Mouse (Mus musculus): Measurements from ENCODE around the gene Cntrob. TPM values are rescaled to one million over a fixed set of nuclear protein-coding genes. Genes with fewer than 3 reads are reported as not detected.
A peak's percentile ranks its signal among the peaks of the same experiment; 100 is the strongest.

Gene Cntrob
- polyA plus RNA-seq, 1 experiment from 2014 or later, result 27.8 TPM

DNA sequence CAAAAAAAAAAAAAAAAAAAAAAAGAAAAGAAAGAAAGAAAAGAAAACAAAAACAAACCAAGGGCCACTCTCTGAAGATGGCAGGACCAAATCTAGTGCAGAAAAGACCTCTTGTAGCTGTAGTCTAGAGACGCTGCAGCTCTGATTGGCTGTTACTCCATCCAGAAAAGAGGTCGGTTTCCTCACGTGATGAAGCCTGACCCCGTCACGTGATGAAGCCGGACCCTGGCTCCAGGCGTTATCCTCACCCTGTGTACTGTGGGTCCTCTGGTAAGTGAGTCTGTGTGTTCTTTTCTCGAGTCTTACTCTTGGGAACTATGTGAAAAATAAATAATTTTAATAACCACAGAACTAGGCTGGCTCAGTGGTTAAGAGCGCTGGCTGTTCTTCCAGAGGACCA is 58.2 kb downstream of the Cntrob start:
- H3K27me3 ChIP-seq, result peaks cover 5% of the 10 kb centered on the region
- no peaks in the 10 kb centered on the region for H3K9me3 ChIP-seq (replicated peaks)
- no peak overlapping the region for H3K27ac ChIP-seq (replicated peaks)
- H3K4me2 ChIP-seq (replicated peaks), result no peak overlapping the region
- no peaks in the 10 kb centered on the region; the same call in 1 of the 2 replicates for H3K4me1 ChIP-seq
- no peak overlapping the region for H3K9ac ChIP-seq
- H3K4me3 ChIP-seq (replicated peaks), result no peak overlapping the region
- WGBS, result 62% methylated on average over 9 of the region's 9 CpGs
- no peaks in the 10 kb centered on the region for H3K36me3 ChIP-seq
- ATAC-seq (ENCODE audit: insufficient number of reproducible peaks, low FRiP score, low TSS enrichment, low read depth), result no peak

DNA sequence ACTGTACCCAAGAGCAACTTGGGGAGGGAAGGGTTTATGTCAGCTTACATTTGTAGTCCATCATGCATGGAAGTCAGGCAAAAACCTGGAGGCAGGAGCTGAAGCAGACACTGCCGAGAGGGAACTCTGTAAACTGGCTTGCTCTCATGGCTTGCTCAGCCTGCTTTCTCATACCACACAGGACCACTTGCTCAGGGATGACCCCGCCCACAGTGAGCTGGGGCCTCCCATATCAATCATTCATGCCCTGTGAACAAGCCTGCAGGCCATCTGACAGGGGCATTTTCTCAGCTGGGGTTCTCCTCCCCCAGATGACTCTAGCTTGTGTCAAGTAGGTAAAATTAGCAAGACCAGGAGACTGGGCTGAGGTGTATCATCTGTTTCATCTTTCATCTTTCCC is 59.3 kb downstream of the Cntrob start:
- Histone ChIP-seq H3K9me3 (replicated peaks) (no peaks in the 10 kb centered on the region), H3K4me2 (replicated peaks) (no peak overlapping the region)
- WGBS, result 57% methylated on average over 2 of the region's 2 CpGs

DNA sequence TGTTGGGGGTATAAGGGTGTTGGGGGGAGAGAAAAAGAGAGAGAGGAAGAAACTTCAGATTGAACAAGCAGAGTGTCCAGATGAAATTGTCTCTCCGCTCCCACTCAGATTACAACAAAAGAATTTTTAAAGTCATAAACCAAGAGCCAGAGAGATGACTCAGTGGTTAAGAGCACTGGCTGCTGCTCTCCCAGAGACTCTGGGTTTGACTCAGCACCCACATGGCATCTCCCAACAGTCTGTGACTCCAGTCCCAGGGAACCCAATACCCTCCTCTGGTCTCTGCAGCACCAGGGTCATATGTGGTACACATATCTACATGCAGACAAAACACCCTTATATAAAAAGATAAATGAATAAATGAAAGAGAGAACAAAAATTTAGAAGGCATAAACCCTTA is 63.5 kb downstream of the Cntrob start:
- 87% methylated on average over 1 of the region's 1 CpGs for whole genome bisulfite sequencing
- H3K9ac ChIP-seq, result no peak overlapping the region
- no peaks in the 10 kb centered on the region for H3K9me3 ChIP-seq (replicated peaks)
- no peak for ATAC-seq (ENCODE audit: insufficient number of reproducible peaks, low FRiP score, low TSS enrichment, low read depth)
- H3K27ac ChIP-seq (replicated peaks), result no peak overlapping the region
- H3K27me3 ChIP-seq, result no peaks in the 10 kb centered on the region
- H3K36me3 ChIP-seq, result no peaks in the 10 kb centered on the region
- H3K4me1 ChIP-seq, result peaks cover 14% of the 10 kb centered on the region
- no peak overlapping the region for H3K4me3 ChIP-seq (replicated peaks)
- no peak overlapping the region for H3K4me2 ChIP-seq (replicated peaks)

More for the DNA sequence above, 59.3 kb downstream of the Cntrob start:
- Histone ChIP-seq H3K4me3 (replicated peaks) (no peak overlapping the region), H3K27me3 (no peaks in the 10 kb centered on the region; the same call in 1 of the 2 replicates), H3K27ac (replicated peaks) (no peak overlapping the region), H3K4me1 (no peaks in the 10 kb centered on the region; the same call in 1 of the 2 replicates), H3K36me3 (no peaks in the 10 kb centered on the region), H3K9ac (no peak overlapping the region)
- ATAC-seq (ENCODE audit: insufficient number of reproducible peaks, low FRiP score, low TSS enrichment, low read depth), result no peak

DNA sequence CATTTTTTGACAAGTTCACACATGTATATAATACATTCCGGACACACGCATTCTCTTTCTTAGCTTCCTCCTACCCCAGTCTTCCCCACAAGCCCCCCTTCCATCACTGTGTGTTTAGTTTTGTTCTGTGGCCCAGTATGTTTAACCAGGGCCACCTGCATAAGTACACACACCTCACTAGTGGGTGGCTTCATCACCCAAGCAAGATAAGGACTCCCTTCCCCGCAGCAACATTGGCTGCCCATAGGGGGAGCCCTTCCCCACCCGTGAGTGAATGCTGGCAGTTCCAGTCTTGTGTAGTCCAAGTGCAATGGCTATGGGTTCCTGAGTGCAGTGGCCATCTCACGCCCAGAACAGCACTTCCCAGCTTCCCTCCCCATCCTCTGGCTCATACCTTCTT is 65.3 kb downstream of the Cntrob start:
- H3K4me3 ChIP-seq (replicated peaks), result no peak overlapping the region
- WGBS, result 54% methylated on average over 5 of the region's 5 CpGs
- no peak overlapping the region for H3K9ac ChIP-seq
- peaks cover 14% of the 10 kb centered on the region for H3K4me1 ChIP-seq
- no peaks in the 10 kb centered on the region for H3K27me3 ChIP-seq
- peak overlapping the region; percentile 63; the same call in 1 of the 2 replicates for H3K27ac ChIP-seq (replicated peaks)
- H3K4me2 ChIP-seq (replicated peaks), result no peak overlapping the region
- ATAC-seq (ENCODE audit: insufficient number of reproducible peaks, low FRiP score, low TSS enrichment, low read depth), result no peak
- H3K36me3 ChIP-seq, result no peaks in the 10 kb centered on the region
- H3K9me3 ChIP-seq (replicated peaks), result no peaks in the 10 kb centered on the region

DNA sequence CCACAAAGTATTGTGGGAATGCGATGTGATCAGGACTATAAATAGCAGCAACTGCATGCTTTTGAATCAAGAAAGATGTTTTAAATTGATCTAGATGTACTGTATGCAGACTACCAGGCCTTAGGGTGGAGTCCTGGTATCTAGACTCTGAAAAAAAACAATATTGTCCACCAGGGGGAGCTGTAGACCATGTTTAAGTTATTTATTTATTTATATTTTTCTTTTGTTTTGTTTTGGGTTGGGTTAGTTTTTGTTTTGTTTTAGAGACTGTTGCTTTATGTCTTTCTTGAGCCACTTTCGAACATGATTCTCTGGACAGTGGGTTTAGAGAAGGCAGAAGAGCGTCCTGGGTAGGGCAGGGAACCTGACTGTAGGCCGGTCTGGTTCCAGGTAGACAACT is 65.8 kb downstream of the Cntrob start:
- Histone ChIP-seq H3K36me3 (no peaks in the 10 kb centered on the region), H3K27ac (replicated peaks) (peak overlapping the region; percentile 63), H3K4me1 (peaks cover 18% of the 10 kb centered on the region), H3K9me3 (replicated peaks) (no peaks in the 10 kb centered on the region), H3K4me3 (replicated peaks) (no peak overlapping the region), H3K27me3 (no peaks in the 10 kb centered on the region), H3K9ac (no peak overlapping the region), H3K4me2 (replicated peaks) (no peak overlapping the region)
- no peak for ATAC-seq (ENCODE audit: insufficient number of reproducible peaks, low FRiP score, low TSS enrichment, low read depth)
- WGBS, result 43% methylated on average over 4 of the region's 4 CpGs

DNA sequence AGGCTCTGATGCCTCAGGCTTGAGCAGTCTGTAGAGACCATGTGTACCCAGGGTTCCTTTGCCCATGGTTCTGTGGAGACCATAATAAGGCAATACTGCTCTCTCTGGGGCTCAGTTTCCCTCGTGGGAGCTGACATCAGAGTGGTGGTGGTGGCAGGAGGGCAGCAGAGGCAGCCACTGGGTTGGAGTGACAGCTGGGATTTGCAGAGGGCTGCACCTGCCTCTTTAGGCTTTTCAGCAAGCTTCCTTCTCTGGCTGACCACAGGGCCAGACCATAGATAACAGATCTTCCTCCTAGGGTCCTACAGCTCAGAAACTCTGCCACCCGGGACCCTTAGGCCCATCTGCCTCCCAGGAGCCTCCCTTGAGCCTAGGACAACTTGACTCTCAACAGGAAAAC is 66.5 kb downstream of the Cntrob start:
- Histone ChIP-seq H3K27me3 (no peaks in the 10 kb centered on the region), H3K9me3 (replicated peaks) (no peaks in the 10 kb centered on the region), H3K4me3 (replicated peaks) (no peak overlapping the region), H3K27ac (replicated peaks) (peak overlapping the region; percentile 77), H3K4me1 (peaks cover 21% of the 10 kb centered on the region), H3K9ac (no peak overlapping the region), H3K4me2 (replicated peaks) (no peak overlapping the region), H3K36me3 (no peaks in the 10 kb centered on the region)
- WGBS, result 70% methylated on average over 2 of the region's 2 CpGs
- no peak for ATAC-seq (ENCODE audit: insufficient number of reproducible peaks, low FRiP score, low TSS enrichment, low read depth)

DNA sequence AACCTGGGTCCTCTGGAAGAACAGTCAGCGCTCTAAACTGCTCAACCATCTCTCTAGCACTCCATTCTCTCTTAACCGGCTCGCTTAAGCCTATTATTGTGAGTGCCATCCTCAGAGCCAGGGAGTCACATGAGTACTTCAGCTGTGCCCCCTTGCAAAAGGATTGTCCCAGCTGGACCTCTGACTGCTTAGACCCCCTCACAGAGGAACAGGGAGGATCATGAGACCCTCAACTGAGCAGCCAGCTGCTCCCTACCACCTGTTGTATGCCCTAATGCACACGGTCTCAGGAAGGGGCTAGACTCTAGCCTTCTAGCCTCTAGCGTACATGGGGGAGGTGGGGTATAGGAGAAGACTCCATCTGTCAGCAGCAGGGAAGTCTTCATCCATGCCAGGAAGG is 68.8 kb downstream of the Cntrob start:
- peaks cover 31% of the 10 kb centered on the region for H3K4me1 ChIP-seq
- no peak overlapping the region for H3K4me2 ChIP-seq (replicated peaks)
- no peak overlapping the region for H3K4me3 ChIP-seq (replicated peaks)
- 71% methylated on average over 5 of the region's 5 CpGs for WGBS
- H3K9ac ChIP-seq, result no peak overlapping the region
- H3K27ac ChIP-seq (replicated peaks), result no peak overlapping the region
- ATAC-seq (ENCODE audit: insufficient number of reproducible peaks, low FRiP score, low TSS enrichment, low read depth), result no peak
- no peaks in the 10 kb centered on the region for H3K9me3 ChIP-seq (replicated peaks)
- H3K36me3 ChIP-seq, result no peaks in the 10 kb centered on the region
- no peaks in the 10 kb centered on the region for H3K27me3 ChIP-seq

DNA sequence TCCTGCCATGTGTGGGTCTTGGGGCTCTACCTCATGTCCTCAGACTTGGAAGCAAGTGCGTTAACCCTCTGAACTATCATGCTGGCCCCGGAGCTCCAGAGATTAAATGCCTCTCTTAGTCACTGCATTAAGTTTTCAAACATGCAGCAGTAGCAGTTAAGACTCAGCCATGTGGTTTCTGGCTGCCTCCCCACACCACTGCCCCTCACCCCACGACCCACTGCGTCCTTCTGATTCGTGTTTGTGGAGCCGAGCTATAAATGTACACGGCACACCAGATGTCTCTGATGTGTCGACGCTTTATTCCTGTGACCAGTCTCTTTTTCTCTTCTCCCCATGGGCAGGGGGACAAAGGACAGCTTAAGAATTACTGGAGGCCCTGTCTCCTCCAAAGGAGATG is 70.4 kb downstream of the Cntrob start:
- H3K4me2 ChIP-seq (replicated peaks), result no peak overlapping the region
- ATAC-seq (ENCODE audit: insufficient number of reproducible peaks, low FRiP score, low TSS enrichment, low read depth), result peak; percentile 55; the same call in 1 of the 2 replicates
- H3K4me3 ChIP-seq (replicated peaks), result no peak overlapping the region
- no peak overlapping the region for H3K9ac ChIP-seq
- H3K27me3 ChIP-seq, result no peaks in the 10 kb centered on the region
- peak overlapping the region; percentile 63; the same call in 1 of the 2 replicates for H3K27ac ChIP-seq (replicated peaks)
- H3K9me3 ChIP-seq (replicated peaks), result no peaks in the 10 kb centered on the region
- peaks cover 32% of the 10 kb centered on the region for H3K4me1 ChIP-seq
- H3K36me3 ChIP-seq, result no peaks in the 10 kb centered on the region
- WGBS, result 21% methylated on average over 9 of the region's 9 CpGs

DNA sequence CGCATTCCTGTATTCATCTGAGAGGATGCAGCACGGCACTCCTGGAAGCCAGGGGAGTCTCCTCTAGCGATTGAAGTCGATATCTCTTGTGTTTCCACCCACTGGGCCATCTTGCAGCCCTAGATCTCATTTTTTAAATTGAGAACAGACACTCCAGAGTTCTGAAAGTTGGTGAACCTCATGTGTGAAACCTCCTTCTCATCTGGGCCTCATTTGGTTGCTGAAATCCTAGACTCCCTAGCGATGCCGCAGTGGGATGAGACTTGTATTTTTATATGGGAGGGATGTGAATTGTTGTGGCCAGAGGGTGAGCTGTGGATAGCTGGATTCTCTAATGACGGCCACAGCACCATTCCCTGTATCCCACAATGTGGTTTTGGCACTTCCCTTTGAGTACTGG is 71.6 kb downstream of the Cntrob start:
- H3K36me3 ChIP-seq, result no peaks in the 10 kb centered on the region
- peaks cover 32% of the 10 kb centered on the region for H3K4me1 ChIP-seq
- peak overlapping the region; percentile 77 for H3K27ac ChIP-seq (replicated peaks)
- ATAC-seq (ENCODE audit: insufficient number of reproducible peaks, low FRiP score, low TSS enrichment, low read depth), result no peak
- peak overlapping the region; percentile 15; the same call in 1 of the 2 replicates for H3K4me2 ChIP-seq (replicated peaks)
- no peaks in the 10 kb centered on the region for H3K27me3 ChIP-seq
- no peak overlapping the region for H3K9ac ChIP-seq
- WGBS, result 35% methylated on average over 7 of the region's 7 CpGs
- no peaks in the 10 kb centered on the region for H3K9me3 ChIP-seq (replicated peaks)
- H3K4me3 ChIP-seq (replicated peaks), result no peak overlapping the region

DNA sequence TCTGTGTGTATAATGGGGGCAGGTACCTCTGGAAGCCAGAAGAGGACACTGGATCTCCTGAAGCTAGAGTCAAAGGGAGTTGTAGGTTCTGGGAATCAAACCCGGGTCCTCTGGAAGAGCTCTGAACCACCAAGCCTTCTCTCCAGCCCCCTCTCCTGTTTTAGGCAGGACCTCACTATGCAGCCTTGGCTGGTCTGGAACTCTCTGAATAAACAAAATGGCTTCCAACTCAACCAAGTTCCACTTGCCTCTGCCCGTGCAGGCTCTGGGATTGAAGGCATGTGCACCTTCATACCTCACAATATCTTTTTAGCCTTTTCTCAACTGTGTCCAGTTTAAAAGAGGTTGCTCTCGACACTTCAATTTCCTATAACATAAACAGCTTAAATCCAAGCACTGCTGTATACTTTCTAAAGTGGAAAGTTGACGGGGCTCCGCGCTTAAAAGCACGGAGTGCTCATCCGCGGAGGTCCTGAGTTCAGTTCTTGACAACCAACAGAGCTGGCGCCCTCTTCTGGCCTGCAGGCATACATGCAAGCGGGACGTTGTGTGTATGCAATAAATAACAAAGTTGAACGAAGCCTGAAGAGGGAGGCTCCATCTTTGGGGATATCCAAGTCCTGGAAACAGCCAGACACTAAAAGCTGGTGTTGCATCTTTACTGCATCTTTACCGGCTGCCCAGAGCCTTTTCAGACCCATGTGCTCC is 72.3 kb downstream of the Cntrob start:
- peak overlapping the region; percentile 77 for H3K27ac ChIP-seq (replicated peaks)
- no peak overlapping the region for H3K9ac ChIP-seq
- no peaks in the 10 kb centered on the region for H3K27me3 ChIP-seq
- no peak overlapping the region for H3K4me3 ChIP-seq (replicated peaks)
- WGBS, result 53% methylated on average over 14 of the region's 14 CpGs
- H3K9me3 ChIP-seq (replicated peaks), result no peaks in the 10 kb centered on the region
- no peak for ATAC-seq (ENCODE audit: insufficient number of reproducible peaks, low FRiP score, low TSS enrichment, low read depth)
- peak overlapping the region; percentile 15; the same call in 1 of the 2 replicates for H3K4me2 ChIP-seq (replicated peaks)
- no peaks in the 10 kb centered on the region for H3K36me3 ChIP-seq
- peaks cover 30% of the 10 kb centered on the region for H3K4me1 ChIP-seq

DNA sequence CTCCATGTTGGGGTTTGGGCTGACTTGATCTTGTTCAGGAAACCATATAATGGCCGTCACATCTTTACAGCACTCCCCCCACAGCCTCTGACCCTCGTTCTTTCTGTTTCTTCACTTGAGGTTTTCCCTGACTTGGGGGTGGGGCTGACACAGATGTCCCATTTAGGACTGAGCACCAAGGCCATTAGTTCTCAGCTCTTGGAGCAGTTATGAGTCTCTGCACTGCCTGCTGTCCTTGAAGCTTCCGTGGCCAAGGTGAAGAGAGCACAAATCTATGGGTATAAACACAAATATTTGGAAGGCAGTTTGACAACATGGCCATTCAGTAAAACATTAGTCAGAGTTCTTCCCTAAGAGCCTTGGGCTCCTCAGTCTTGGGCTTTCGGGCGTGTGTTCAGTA is 73.5 kb downstream of the Cntrob start:
- ATAC-seq (ENCODE audit: insufficient number of reproducible peaks, low FRiP score, low TSS enrichment, low read depth), result no peak
- H3K4me3 ChIP-seq (replicated peaks), result no peak overlapping the region
- no peak overlapping the region for H3K9ac ChIP-seq
- peaks cover 37% of the 10 kb centered on the region for H3K4me1 ChIP-seq
- H3K36me3 ChIP-seq, result no peaks in the 10 kb centered on the region
- no peaks in the 10 kb centered on the region for H3K9me3 ChIP-seq (replicated peaks)
- WGBS, result 77% methylated on average over 5 of the region's 5 CpGs
- H3K27me3 ChIP-seq, result no peaks in the 10 kb centered on the region
- no peak overlapping the region for H3K27ac ChIP-seq (replicated peaks)
- no peak overlapping the region for H3K4me2 ChIP-seq (replicated peaks)

Measured in embryonic facial prominence, embryonic 15.5 days (tissue).